Mouse (Mus musculus) spleen, postnatal 0 days (tissue): ENCODE results near the gene Rab35. TPM values are rescaled to one million over a fixed set of nuclear protein-coding genes. Genes with fewer than 3 reads are reported as not detected.

ENCODE experiments used
- polyA plus RNA-seq: library from polyadenylated mRNA; unstranded; fragments of >200 nt; fragmentation: Nextera tagmentation; extraction: Ambion mirVana; gene quantifications from 2 replicates; pipeline ENCODE4 v1.2.1, GENCODE M21; 2015

Gene Rab35
- 16.4 and 17.0 TPM in 2 replicates for polyA plus RNA-seq

DNA sequence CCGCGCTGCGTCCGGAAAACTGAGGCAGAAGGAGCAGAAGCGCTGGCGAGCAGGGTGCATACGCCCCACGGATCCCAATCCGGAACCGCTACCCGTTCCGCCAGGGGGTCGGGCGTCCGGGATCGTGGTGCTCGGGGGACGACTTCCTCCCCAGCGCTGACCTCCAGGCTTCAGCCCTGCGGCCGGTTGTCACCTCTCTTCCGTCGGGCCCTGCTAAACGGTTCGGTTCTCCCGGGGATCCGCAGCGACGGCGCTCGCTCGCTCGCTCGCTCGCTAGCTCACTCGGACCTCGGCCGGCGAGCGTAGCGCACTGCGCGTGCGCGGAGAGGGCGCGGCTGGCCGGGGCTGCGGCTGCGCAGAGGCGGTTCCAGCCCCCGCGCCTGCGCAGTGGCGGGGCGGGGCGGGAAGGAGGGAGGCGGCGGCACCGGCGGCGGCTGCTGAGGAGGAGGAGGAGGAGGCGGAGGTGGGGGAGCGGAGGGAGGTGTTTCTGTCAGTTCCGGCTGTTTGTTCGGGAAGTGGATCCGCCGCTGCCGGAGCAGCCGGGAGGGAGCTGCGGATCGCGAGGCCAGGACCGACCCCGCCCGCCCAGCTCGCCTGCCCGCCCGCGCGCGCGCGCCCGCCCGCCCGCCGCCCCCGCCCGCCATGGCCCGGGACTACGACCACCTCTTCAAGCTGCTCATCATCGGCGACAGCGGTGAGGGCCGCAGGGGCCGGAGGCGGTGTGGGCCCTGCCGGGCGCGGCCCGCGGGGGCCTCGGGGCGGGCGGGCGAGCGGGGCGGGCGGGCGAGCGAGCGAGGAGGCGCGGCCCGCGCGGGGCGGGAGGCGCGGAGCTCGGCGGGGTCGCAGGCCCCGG lies at the start of gene Rab35:
Gene Rab35 (plus strand): TSS at position 404 of the 853 bp plus-strand sequence.

Other genes with a start within 250 kb of the Rab35 start
- 0.71 and 1.1 TPM in 2 replicates for gene Msi1, start 202.3 kb upstream of the Rab35 start, polyA plus RNA-seq
- 0.59 and 0.67 TPM in 2 replicates for gene Pla2g1b, start 165.6 kb upstream of the Rab35 start, polyA plus RNA-seq
- 8.4 and 9.7 TPM in 2 replicates for gene Sirt4, start 147.2 kb upstream of the Rab35 start, polyA plus RNA-seq
- gene Pxn, start 125.2 kb upstream of the Rab35 start, polyA plus RNA-seq: 18.6 and 26.8 TPM in 2 replicates
- 1,668 and 1,736 TPM in 2 replicates for gene Rplp0, start 72.4 kb upstream of the Rab35 start, polyA plus RNA-seq
- gene Gcn1l1, start 66.7 kb upstream of the Rab35 start, polyA plus RNA-seq: 15.1 and 16.5 TPM in 2 replicates
- 4.9 and 7.0 TPM in 2 replicates for gene Bicdl1, start 99.7 kb downstream of the Rab35 start, polyA plus RNA-seq
- gene Cit, start 213.4 kb downstream of the Rab35 start, polyA plus RNA-seq: 36.1 and 36.4 TPM in 2 replicates